Mouse (Mus musculus) spleen, adult 2 months (tissue): ENCODE data around the gene Padi4. TPM values are rescaled to one million over a fixed set of nuclear protein-coding genes. Genes with fewer than 3 reads are reported as not detected.

Source experiments
- DNase-seq, 2 experiments: peaks; one replicate each; pipeline versions ENCODE4 v3.0.0 to v3.0.0-alpha.2; 2012 to 2021; ENCODE audit warnings: low spot score in 2 of 2, low read depth in 1 of 2
- H3K27ac ChIP-seq: fragments of 200-500 bp; 2 replicates; pipeline ENCODE4 v1.5.1; 2012; ENCODE audit warnings: low read length, inconsistent platforms; ENCODE audit not compliant: insufficient read depth
- H3K27me3 ChIP-seq: fragments of 200-500 bp; 2 replicates; pipeline ENCODE4 v1.6.1; 2012; ENCODE audit warnings: mild to moderate bottlenecking, moderate library complexity, low read length, inconsistent platforms; ENCODE audit not compliant: control insufficient read depth, insufficient read depth
- H3K36me3 ChIP-seq: fragments of 200-500 bp; 2 replicates; pipeline ENCODE4 v1.6.1; 2012; ENCODE audit warnings: mild to moderate bottlenecking, low read length, inconsistent platforms; ENCODE audit not compliant: control insufficient read depth, insufficient read depth
- H3K4me1 ChIP-seq: fragments of 200-500 bp; 2 replicates; pipeline ENCODE4 v1.6.1; 2011; ENCODE audit warnings: inconsistent platforms; ENCODE audit not compliant: control insufficient read depth, insufficient read depth, insufficient read length
- H3K4me3 ChIP-seq: fragments of 200-500 bp; 2 replicates; pipeline ENCODE4 v1.5.1; 2011; ENCODE audit warnings: mild to moderate bottlenecking, inconsistent platforms; ENCODE audit not compliant: insufficient read depth, insufficient read length; ENCODE audit errors: extremely low read depth
- CTCF ChIP-seq: fragments of 200-500 bp; IDR thresholded peaks from 2 replicates; pipeline ENCODE4 v1.5.1; 2011; ENCODE audit warnings: mild to moderate bottlenecking, inconsistent platforms; ENCODE audit not compliant: insufficient read depth, insufficient read length, insufficient replicate concordance; ENCODE audit errors: extremely low read depth
- POLR2A ChIP-seq: fragments of 200-500 bp; IDR thresholded peaks from 2 replicates; pipeline ENCODE4 v1.6.1; 2011; ENCODE audit warnings: low read depth, low read length, inconsistent platforms
- WGBS: fragments of 180-500 bp; shearing (Covaris S2); methylation state at CpG from one replicate; pipeline ENCODE4 v1.1.7; 2018; 5-methylcytosine and 5-hydroxymethylcytosine counted together
- polyA plus RNA-seq: library from polyadenylated mRNA; depleted of rRNA; stranded (reverse); fragments of >200 nt; gene quantifications from 2 replicates; pipeline ENCODE4 v1.2.3, GENCODE M21; 2012

The Padi4 gene
- polyA plus RNA-seq, 1 experiment = 4.1 TPM

GRCm38 (mm10) chr4:140813358-140814185 is 39.5 kb upstream of the Padi4 start:
- no peak for TF ChIP-seq CTCF
- no peak for TF ChIP-seq POLR2A
- no peak overlapping the region for H3K4me3 ChIP-seq
- 55% methylated on average over 13 of the region's 13 CpGs for WGBS

GRCm38 (mm10) chr4:140812609-140813008 is 38.6 kb upstream of the Padi4 start:
- Histone ChIP-seq H3K27ac (no peak overlapping the region), H3K4me1 (peaks cover 5% of the 10 kb centered on the region; the same call in 1 of the 2 replicates)

More at GRCm38 (mm10) chr4:140813358-140814185, 39.5 kb upstream of the Padi4 start:
- Histone ChIP-seq H3K27me3 (no peaks in the 10 kb centered on the region), H3K4me1 (peaks cover 5% of the 10 kb centered on the region; the same call in 1 of the 2 replicates), H3K27ac (no peak overlapping the region), H3K36me3 (no peaks in the 10 kb centered on the region)
- no peak for DNase-seq

DNA sequence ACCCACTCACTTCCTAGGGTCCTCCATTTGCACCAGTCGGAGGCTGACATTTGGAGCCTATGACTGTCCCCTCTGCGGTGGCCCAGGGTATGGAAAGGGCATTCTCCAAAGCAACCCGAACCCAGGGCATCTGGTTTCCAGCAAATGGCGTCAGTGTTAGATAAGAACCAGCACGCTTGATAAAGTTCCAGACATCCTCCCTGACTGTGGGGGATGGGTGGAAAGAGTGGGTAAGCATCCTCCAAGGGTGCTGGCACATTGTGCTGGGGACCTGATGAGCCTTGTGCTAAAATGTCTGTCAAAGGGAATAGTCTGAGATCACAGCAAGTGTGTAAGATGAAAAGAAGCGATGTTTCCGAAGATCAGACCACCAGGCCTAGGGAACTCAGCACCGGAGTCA is 38.2 kb upstream of the Padi4 start:
- Histone ChIP-seq H3K4me3 (no peak overlapping the region), H3K27me3 (no peaks in the 10 kb centered on the region), H3K36me3 (no peaks in the 10 kb centered on the region), H3K27ac (no peak overlapping the region), H3K4me1 (peaks cover 5% of the 10 kb centered on the region; the same call in 1 of the 2 replicates)
- TF ChIP-seq CTCF = no peak
- TF ChIP-seq POLR2A = no peak
- no peak for DNase-seq
- WGBS = 74% methylated on average over 8 of the region's 8 CpGs

More at GRCm38 (mm10) chr4:140812609-140813008, 38.6 kb upstream of the Padi4 start:
- TF ChIP-seq POLR2A (no peak), CTCF (no peak)
- Histone ChIP-seq H3K27me3 (no peaks in the 10 kb centered on the region), H3K4me3 (no peak overlapping the region), H3K36me3 (no peaks in the 10 kb centered on the region)
- WGBS = 32% methylated on average over 11 of the region's 14 CpGs
- no peak for DNase-seq

DNA sequence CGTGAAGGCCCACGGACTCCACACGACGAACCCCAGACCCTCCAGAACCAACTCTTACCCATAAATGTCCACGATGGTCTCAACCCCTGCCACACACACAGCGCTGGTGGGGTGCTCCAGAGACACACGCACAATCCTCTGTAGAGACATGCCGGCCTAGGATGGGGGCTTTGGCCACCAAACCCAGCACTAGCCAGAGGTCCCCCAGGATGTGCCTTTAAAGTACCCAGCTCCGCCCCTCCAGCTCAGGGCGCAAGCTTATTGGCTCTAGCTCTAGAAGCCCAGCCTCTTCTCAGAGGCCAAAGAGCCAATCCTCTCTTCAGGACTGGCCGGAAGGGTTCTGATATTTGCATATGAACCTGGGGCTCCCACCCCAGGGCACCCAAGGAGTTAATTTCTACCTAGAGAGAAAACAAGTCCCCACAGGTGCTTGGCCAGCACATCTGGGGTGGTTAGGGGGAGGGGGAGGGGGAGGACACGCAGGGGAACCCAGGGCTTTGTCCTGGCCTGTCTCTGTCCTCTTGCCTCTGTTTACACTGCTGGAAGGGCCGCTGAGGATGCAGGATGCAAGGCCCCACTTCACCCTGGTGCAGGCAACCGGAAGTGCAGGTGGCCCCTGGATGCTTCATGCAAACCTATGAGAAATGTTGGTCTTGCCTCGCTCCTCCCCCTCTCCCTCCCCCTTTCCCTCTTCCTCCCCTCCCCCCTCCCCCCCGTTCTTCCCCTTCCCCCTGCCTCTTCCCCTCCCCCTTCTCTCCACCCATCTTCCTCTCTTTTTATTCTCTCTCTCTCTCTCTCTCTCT is 36.6 kb upstream of the Padi4 start, which contains the start of gene Padi3:
Padi3 (minus strand) TSS at position 191 of the 803 bp plus-strand sequence.
- no peaks in the 10 kb centered on the region for H3K36me3 ChIP-seq
- H3K27me3 ChIP-seq = no peaks in the 10 kb centered on the region
- WGBS = 75% methylated on average over 14 of the region's 16 CpGs

DNA sequence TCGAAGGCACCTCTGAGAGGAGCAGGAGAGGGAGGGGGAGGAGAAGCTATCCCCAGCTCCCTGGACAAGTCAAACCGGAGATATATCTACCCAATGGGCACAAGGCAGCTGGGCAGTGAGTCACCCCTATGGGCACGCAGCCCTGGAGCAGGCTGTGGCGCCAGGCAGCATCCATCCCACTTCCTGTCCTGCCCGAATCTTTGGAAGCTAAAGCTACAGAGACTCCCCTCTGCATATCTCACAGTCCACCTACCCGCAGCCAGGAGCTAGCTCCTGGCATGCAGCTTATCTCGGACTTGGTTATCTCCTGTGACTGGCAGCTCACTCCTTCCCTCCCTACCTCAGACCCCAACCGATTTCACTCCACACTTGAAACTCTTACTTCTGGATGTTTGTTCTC is 35.1 kb upstream of the Padi4 start:
- H3K36me3 ChIP-seq = no peaks in the 10 kb centered on the region
- H3K27me3 ChIP-seq = no peaks in the 10 kb centered on the region
- H3K27ac ChIP-seq = no peak overlapping the region
- H3K4me1 ChIP-seq = no peaks in the 10 kb centered on the region
- no peak overlapping the region for H3K4me3 ChIP-seq
- 71% methylated on average over 8 of the region's 8 CpGs for WGBS
- TF ChIP-seq POLR2A = no peak
- no peak for TF ChIP-seq CTCF
- DNase-seq = no peak

More for the DNA sequence above, 36.6 kb upstream of the Padi4 start, which contains the start of gene Padi3:
- DNase-seq = no peak
- no peak within 1 kb of the TSS for H3K4me3 ChIP-seq
- TF ChIP-seq CTCF (no peak), POLR2A (no peak)
- H3K27ac ChIP-seq = no peak within 1 kb of the TSS; the same call in 1 of the 2 replicates
- H3K4me1 ChIP-seq = peaks cover 2% of the 10 kb centered on the region; the same call in 1 of the 2 replicates

GRCm38 (mm10) chr4:140804601-140805000 is 30.6 kb upstream of the Padi4 start:
- Histone ChIP-seq H3K27me3 (no peaks in the 10 kb centered on the region), H3K27ac (no peak overlapping the region), H3K36me3 (no peaks in the 10 kb centered on the region), H3K4me3 (no peak overlapping the region), H3K4me1 (no peaks in the 10 kb centered on the region)
- DNase-seq = no peak
- whole genome bisulfite sequencing = 90% methylated on average over 9 of the region's 9 CpGs
- TF ChIP-seq POLR2A (no peak), CTCF (no peak)

DNA sequence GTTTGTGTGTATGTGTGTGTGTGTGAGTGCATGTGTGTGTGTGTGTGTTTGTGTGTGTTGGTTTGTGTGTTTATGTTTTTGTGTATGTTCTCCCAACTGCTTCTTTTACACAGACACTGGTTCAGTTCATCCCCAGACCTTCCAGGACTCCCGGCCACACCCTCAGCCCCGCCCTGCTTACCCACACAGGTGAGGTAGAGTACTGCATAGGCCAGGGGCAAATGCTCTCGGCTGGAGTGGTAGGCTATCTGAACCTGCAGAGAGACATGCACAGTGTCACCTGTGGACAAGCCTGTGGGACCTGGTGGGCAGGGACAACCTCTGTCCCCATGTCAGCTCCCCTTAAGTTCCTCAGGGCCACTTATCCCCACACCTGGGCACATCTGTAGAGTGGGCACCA is 27.3 kb upstream of the Padi4 start:
- Histone ChIP-seq H3K27ac (no peak overlapping the region), H3K4me3 (no peak overlapping the region), H3K36me3 (no peaks in the 10 kb centered on the region), H3K27me3 (no peaks in the 10 kb centered on the region), H3K4me1 (no peaks in the 10 kb centered on the region)
- 92% methylated on average over 3 of the region's 3 CpGs for WGBS
- no peak for DNase-seq
- no peak for TF ChIP-seq POLR2A
- no peak for TF ChIP-seq CTCF
